Mouse (Mus musculus): ENCODE results near the gene Tbx4. TPM values are rescaled to one million over a fixed set of nuclear protein-coding genes. Genes with fewer than 3 reads are reported as not detected.

The Tbx4 gene
- polyA plus RNA-seq, 1 experiment from 2014 or later = 0.34 TPM

GRCm38 (mm10) chr11:85893400-85894135 is 7.3 kb downstream of the Tbx4 start:
- Histone ChIP-seq H3K27ac (no peak overlapping the region), H3K4me3 (no peak overlapping the region), H3K9ac (no peak overlapping the region), H3K27me3 (peaks cover 100% of the 10 kb centered on the region), H3K4me1 (replicated peaks) (peaks cover 20% of the 10 kb centered on the region), H3K9me3 (no peaks in the 10 kb centered on the region), H3K36me3 (no peaks in the 10 kb centered on the region), H3K4me2 (no peak overlapping the region)
- ATAC-seq (ENCODE audit: low FRiP score) = no peak
- WGBS = 3% methylated on average over 13 of the region's 13 CpGs

GRCm38 (mm10) chr11:85894136-85894530 is 7.9 kb downstream of the Tbx4 start:
- H3K4me2 ChIP-seq = no peak overlapping the region
- WGBS = 4% methylated on average over 3 of the region's 3 CpGs
- H3K4me3 ChIP-seq = no peak overlapping the region
- H3K36me3 ChIP-seq = no peaks in the 10 kb centered on the region
- no peaks in the 10 kb centered on the region for H3K9me3 ChIP-seq
- H3K4me1 ChIP-seq (replicated peaks) = peaks cover 20% of the 10 kb centered on the region
- no peak overlapping the region for H3K27ac ChIP-seq
- no peak overlapping the region for H3K9ac ChIP-seq
- ATAC-seq (ENCODE audit: low FRiP score) = no peak
- H3K27me3 ChIP-seq = peaks cover 100% of the 10 kb centered on the region

GRCm38 (mm10) chr11:85894731-85895545 is 8.7 kb downstream of the Tbx4 start:
- no peak for ATAC-seq (ENCODE audit: low FRiP score)
- Histone ChIP-seq H3K4me2 (peak overlapping the region; percentile 47), H3K9me3 (no peaks in the 10 kb centered on the region), H3K27me3 (peaks cover 98% of the 10 kb centered on the region), H3K4me1 (replicated peaks) (peaks cover 17% of the 10 kb centered on the region), H3K27ac (no peak overlapping the region), H3K36me3 (no peaks in the 10 kb centered on the region), H3K9ac (peak overlapping the region; percentile 46; the same call in 1 of the 2 replicates), H3K4me3 (peak overlapping the region; percentile 22)
- 1% methylated on average over 43 of the region's 43 CpGs for WGBS

DNA sequence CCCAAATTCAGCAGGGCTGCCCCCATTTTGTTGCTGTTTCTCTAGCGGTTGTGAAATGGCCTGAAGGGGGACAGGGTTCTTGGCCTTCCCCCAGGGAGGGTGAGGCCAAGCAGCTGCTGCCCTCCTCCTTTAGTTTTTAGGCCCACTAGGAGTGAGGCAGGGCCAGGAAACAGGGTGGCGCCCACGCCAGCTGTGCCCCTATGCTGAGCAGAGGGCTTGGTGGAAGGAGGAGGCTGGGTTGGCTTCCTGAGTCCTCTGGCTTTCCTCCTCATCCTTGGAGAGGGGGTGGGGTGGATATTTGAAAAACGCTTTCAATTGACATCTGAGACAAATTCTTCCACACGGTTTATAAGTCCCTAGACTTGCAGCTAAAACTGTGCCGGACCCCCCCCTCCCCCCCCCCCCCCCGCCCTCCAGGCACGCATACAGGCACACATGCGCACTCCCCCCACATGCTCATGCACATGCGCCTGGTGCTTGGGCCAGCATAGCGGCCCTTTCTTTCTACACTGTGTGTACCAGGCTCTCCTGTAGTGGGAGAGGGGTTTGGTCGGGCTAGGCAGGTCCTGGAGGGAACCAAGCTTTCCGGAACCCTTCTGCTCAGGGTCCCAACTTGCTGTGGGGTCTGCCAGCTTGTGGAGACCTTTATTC is 10.2 kb downstream of the Tbx4 start:
- Histone ChIP-seq H3K27me3 (peaks cover 98% of the 10 kb centered on the region), H3K36me3 (no peaks in the 10 kb centered on the region), H3K9ac (no peak overlapping the region), H3K4me2 (no peak overlapping the region), H3K4me1 (replicated peaks) (peaks cover 9% of the 10 kb centered on the region), H3K27ac (no peak overlapping the region), H3K4me3 (no peak overlapping the region), H3K9me3 (no peaks in the 10 kb centered on the region)
- ATAC-seq (ENCODE audit: low FRiP score) = no peak
- WGBS = 26% methylated on average over 10 of the region's 13 CpGs

DNA sequence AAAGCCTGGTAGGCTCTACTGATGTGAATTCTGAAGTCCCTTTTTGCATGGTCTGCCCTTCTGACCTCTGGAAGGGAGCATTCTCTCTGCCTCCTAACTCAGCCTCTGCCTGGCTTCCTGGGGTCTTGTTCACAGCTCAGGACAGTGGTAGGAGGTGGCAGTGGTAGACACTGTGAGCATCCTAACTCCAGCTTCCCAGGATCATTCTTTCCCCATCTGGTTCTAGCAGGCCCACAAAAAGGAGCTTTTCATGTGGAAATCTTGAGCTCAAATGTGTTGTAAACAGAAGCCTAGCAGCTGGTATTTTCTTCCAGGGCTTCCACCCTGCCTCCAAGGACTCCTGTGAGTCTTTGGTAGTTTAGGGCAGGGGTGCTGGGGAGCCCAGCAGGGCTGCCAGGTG is 14.1 kb downstream of the Tbx4 start:
- no peak overlapping the region for H3K4me2 ChIP-seq
- H3K36me3 ChIP-seq = no peaks in the 10 kb centered on the region
- peaks cover 7% of the 10 kb centered on the region; the same call in 1 of the 2 replicates for H3K9me3 ChIP-seq
- no peak for ATAC-seq (ENCODE audit: low FRiP score)
- H3K27me3 ChIP-seq = peaks cover 78% of the 10 kb centered on the region
- H3K27ac ChIP-seq = no peak overlapping the region
- H3K9ac ChIP-seq = no peak overlapping the region
- no peak overlapping the region for H3K4me3 ChIP-seq
- peaks cover 1% of the 10 kb centered on the region for H3K4me1 ChIP-seq (replicated peaks)

DNA sequence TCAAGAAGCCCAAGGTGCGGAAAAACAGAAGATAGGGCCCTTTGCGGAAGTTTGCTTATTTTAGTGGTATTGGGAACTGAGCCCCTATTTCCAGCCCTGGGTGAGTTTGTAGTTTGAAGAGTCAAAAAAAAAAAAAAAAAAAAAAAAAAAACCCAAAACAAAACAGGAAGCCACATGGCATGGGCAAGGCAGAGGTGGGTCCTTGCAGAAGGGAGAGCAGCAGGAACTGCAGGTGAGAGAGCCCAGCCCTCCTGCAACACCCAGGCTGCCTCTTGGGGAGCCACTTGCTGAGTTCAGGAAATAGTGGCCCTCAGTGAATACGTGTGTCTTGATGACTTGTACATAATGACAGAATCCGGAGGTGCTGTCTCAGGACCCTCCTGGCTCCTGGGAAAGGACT is 23.3 kb downstream of the Tbx4 start:
- H3K27ac ChIP-seq = no peak overlapping the region

GRCm38 (mm10) chr11:85910133-85910532 is 23.9 kb downstream of the Tbx4 start:
- Histone ChIP-seq H3K4me1 (replicated peaks) (peaks cover 9% of the 10 kb centered on the region; the same call in 1 of the 2 replicates), H3K27ac (no peak overlapping the region), H3K27me3 (peaks cover 35% of the 10 kb centered on the region), H3K4me2 (no peak overlapping the region), H3K9me3 (no peaks in the 10 kb centered on the region), H3K9ac (no peak overlapping the region), H3K4me3 (no peak overlapping the region), H3K36me3 (no peaks in the 10 kb centered on the region)
- 38% methylated on average over 10 of the region's 10 CpGs for WGBS
- ATAC-seq (ENCODE audit: low FRiP score) = no peak

More for the DNA sequence above, 23.3 kb downstream of the Tbx4 start:
- H3K4me3 ChIP-seq = no peak overlapping the region
- no peaks in the 10 kb centered on the region for H3K9me3 ChIP-seq
- 74% methylated on average over 4 of the region's 4 CpGs for WGBS
- no peak overlapping the region for H3K4me2 ChIP-seq
- peaks cover 9% of the 10 kb centered on the region; the same call in 1 of the 2 replicates for H3K4me1 ChIP-seq (replicated peaks)
- no peaks in the 10 kb centered on the region for H3K36me3 ChIP-seq
- ATAC-seq (ENCODE audit: low FRiP score) = no peak
- peaks cover 34% of the 10 kb centered on the region for H3K27me3 ChIP-seq
- no peak overlapping the region for H3K9ac ChIP-seq

DNA sequence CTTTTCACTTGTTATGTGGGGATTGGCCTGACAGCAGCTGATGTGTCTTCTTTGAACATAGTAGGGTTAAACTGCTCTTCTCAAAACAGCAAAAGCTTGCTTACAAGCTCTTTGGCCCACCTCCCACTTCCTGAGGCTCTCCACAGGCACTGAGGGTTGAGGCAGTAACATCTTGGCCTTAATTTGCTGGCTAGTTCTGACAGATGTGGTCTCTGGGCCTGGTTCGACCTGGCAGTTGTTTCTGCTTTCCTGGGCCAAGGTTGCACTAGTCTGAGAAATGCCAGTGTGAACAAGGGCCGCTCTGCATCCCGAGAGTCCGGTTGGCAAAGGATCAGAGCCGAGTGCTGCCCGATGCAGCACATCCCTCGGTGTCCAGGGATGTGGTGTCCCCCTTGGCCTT is 27.3 kb downstream of the Tbx4 start:
- no peak for ATAC-seq (ENCODE audit: low FRiP score)
- 92% methylated on average over 7 of the region's 7 CpGs for WGBS
- Histone ChIP-seq H3K9ac (no peak overlapping the region), H3K4me3 (no peak overlapping the region), H3K27me3 (peaks cover 30% of the 10 kb centered on the region; the same call in 1 of the 2 replicates), H3K27ac (no peak overlapping the region), H3K4me2 (no peak overlapping the region), H3K9me3 (no peaks in the 10 kb centered on the region), H3K4me1 (replicated peaks) (peaks cover 39% of the 10 kb centered on the region), H3K36me3 (no peaks in the 10 kb centered on the region)

GRCm38 (mm10) chr11:85917091-85917992 is 31.1 kb downstream of the Tbx4 start:
- Histone ChIP-seq H3K4me3 (no peak overlapping the region), H3K4me2 (no peak overlapping the region), H3K27ac (peak overlapping the region; percentile 53), H3K9me3 (no peaks in the 10 kb centered on the region), H3K4me1 (replicated peaks) (peaks cover 35% of the 10 kb centered on the region), H3K27me3 (peaks cover 29% of the 10 kb centered on the region), H3K36me3 (no peaks in the 10 kb centered on the region), H3K9ac (no peak overlapping the region)
- WGBS = 29% methylated on average over 12 of the region's 12 CpGs
- ATAC-seq (ENCODE audit: low FRiP score) = peak; percentile 48; the same call in 1 of the 2 replicates

DNA sequence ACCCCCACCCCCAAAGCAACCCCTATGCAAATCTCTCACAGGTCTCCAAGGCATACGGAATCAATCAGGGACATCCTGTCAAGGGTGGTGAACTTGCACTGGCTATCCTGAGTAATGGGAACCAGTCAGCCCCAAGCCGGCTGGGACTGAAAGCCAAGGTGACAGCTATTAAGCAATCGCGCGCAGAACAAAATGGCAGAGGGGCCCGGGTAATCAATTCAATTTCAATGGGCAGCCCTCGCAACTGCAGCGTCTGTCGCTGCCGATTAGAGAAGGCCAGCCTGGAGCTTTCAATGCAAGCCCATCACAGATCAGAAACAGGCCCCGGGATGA is 31.7 kb downstream of the Tbx4 start:
- no peak overlapping the region for H3K4me3 ChIP-seq
- H3K9ac ChIP-seq = no peak overlapping the region
- H3K27me3 ChIP-seq = peaks cover 33% of the 10 kb centered on the region
- no peaks in the 10 kb centered on the region for H3K9me3 ChIP-seq
- ATAC-seq (ENCODE audit: low FRiP score) = no peak
- H3K36me3 ChIP-seq = no peaks in the 10 kb centered on the region
- peak overlapping the region; percentile 53 for H3K27ac ChIP-seq
- H3K4me2 ChIP-seq = peak overlapping the region; percentile 26; the same call in 1 of the 2 replicates
- peaks cover 35% of the 10 kb centered on the region for H3K4me1 ChIP-seq (replicated peaks)
- 5% methylated on average over 11 of the region's 11 CpGs for WGBS

GRCm38 (mm10) chr11:85918388-85918940 is 32.2 kb downstream of the Tbx4 start:
- peak overlapping the region; percentile 53 for H3K27ac ChIP-seq

More at GRCm38 (mm10) chr11:85918388-85918940, 32.2 kb downstream of the Tbx4 start:
- Histone ChIP-seq H3K9me3 (no peaks in the 10 kb centered on the region), H3K36me3 (no peaks in the 10 kb centered on the region), H3K4me2 (peak overlapping the region; percentile 26; the same call in 1 of the 2 replicates), H3K4me1 (replicated peaks) (peaks cover 35% of the 10 kb centered on the region), H3K27me3 (peaks cover 36% of the 10 kb centered on the region), H3K9ac (no peak overlapping the region), H3K4me3 (no peak overlapping the region)
- no peak for ATAC-seq (ENCODE audit: low FRiP score)
- 32% methylated on average over 10 of the region's 10 CpGs for WGBS
